Mouse (Mus musculus) natural killer cell, adult 2 months (primary cell): ENCODE data around the gene Farp1.
"Not testable (repeated sequence)": the region's sequence is repeated elsewhere in the genome, so short reads cannot be mapped to it uniquely, and the experiment has no call there.

Experiments
- DNase-seq, 2 experiments: peaks; one replicate each; pipeline ENCODE4 v3.0.0; 2022; ENCODE audit warnings: low spot score in 2 of 2

Gene Farp1

DNA sequence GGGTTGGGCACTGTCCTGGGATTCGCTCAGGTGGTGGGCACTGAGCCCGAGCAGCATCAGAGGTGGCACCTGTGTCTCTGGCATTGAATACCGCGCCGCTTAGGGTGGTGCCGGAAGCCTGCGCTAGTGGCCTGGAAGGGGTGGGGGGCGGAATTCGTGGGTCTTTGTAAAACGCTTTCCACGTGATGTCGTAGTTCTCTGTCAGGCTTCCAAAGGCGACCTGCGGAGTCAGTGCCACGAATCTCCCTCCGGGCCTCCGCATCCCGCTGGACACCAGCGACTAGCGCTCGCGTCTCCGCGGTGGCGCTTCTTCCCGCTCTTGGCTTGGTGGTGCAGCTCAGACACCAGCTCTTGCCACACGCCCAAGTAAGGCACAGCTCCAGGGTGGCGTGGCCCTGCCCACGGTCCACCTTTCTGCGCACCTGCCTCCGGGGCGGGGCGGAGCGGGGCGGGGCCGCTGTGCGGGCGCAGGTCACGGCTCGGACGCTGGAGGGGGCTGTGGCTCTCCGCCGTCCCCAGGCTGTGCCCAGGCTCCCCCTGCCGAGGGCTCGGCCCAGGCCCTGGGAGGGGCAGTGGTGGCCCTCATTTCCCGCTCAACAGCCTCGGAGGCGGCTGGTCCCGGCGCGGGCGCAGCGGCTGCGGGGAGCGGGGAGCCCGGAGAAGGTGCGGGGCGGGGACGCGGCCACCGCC, at the start of gene Farp1:
Gene Farp1, plus strand, starts transcription at position 228 of the 690 bp plus-strand sequence.
- peak; percentile 57 to 61 for DNase-seq

GRCm38 (mm10) chr14:120989126-120989525, 45.9 kb upstream of the Farp1 start:
- no peak for DNase-seq

- DNase-seq: no peak
Observed at GRCm38 (mm10) chr14:120997686-120998085, 37.3 kb upstream of the Farp1 start.

- no peak for DNase-seq
Observed at GRCm38 (mm10) chr14:121000561-121001340, 34.2 kb upstream of the Farp1 start.

- no peak for DNase-seq
Observed at GRCm38 (mm10) chr14:121005621-121006020, 29.4 kb upstream of the Farp1 start.

DNA sequence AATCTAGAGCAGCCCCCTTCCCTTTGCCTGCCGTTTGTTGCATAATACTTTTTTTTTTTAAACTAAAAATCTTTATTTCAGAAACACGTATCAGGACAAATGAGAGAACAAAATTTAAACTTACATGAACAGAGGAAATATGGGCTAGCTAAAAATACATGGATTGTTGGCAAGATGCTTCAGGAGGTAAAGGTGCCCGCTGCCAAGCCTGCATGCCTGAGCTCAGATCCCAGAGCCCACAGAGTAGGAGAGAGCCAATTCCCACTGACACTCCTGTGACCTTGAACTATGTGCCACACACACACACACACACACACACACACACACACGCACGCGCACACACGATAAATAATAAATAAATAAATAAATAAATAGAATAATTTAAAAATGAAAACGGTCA, 29.0 kb upstream of the Farp1 start:
- DNase-seq: no peak

DNA sequence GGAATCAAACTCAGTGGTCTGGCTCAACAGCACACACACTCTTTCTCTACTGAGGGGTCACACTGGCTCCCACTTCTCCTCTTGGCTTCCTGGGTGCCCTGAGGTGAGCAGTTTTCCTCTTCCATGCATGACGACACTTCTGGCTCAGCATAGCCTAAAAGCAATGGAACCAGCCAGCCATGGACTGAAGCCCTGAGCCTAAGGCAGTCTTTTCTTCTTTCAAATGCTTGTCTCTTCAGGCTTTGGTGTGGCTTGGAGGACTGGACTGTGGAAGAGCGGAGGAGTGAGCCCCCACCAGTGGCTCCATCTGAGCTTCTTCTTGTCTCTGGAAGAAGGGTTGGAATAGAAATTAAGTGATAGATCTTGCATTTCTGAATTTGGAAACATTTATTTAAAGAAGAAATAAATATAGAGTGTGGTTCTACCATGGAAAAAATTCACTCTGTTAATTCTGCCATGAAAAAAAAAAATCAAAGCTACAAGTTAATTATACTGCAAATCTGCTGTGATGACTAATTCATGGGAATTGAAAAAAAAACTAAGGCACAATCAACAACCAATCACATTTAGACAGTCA, 19.8 kb upstream of the Farp1 start:
- DNase-seq: no peak

GRCm38 (mm10) chr14:121022403-121022802, 12.6 kb upstream of the Farp1 start:
- no peak for DNase-seq

GRCm38 (mm10) chr14:121025381-121025780, 9.6 kb upstream of the Farp1 start:
- no peak for DNase-seq

- DNase-seq: no peak
Observed at GRCm38 (mm10) chr14:121031396-121031795, 3.6 kb upstream of the Farp1 start.

GRCm38 (mm10) chr14:121034525-121034924, 475 bp upstream of the Farp1 start:
- DNase-seq: no peak

GRCm38 (mm10) chr14:121035663-121036473, 868 bp downstream of the Farp1 start:
- DNase-seq: no peak

GRCm38 (mm10) chr14:121036612-121037221, 1.7 kb downstream of the Farp1 start:
- no peak for DNase-seq

- DNase-seq: peak; percentile 12 to 30
Observed at GRCm38 (mm10) chr14:121037276-121037675, 2.3 kb downstream of the Farp1 start.

DNA sequence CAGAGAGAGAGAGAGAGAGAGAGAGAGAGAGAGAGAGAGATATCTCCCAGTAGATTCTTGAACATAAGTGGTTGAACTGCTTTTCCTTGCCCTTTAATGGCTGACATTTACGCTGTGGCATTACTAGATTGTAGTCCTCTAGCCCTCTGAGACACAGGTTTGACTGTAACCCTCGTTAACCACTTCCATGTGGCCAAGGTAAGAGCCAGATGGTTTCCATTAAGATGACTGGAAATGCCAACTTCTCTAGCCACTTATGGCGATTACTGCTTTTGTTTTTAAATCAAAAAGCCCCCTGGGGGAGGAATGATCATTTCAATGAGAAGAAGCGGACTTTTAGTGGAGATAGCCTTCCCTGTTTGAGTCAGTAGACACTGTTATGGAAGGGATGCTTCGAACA, 3.7 kb downstream of the Farp1 start:
- no peak for DNase-seq

DNA sequence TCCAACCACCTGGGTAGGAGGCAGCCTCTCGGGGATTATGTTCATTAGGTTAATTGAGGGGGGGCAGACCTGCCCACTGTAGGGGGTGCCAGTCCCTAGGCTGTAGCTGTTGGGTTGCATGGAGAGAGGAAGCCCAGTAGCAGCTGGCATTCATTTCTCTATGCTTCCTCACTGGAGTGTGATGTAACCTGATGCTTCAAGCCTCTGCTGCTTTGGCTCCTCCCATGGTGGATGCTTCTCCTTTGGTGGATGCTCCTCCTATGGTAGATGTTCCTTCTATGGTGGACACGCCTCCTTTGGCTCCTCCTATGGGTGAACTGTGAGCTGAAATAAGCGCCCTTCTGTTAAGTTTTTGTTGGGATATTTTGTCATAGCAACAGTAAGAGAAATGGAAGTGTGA, 9.1 kb downstream of the Farp1 start:
- DNase-seq: no peak

GRCm38 (mm10) chr14:121046313-121046961, 11.4 kb downstream of the Farp1 start:
- DNase-seq: no peak

- DNase-seq: no peak
Observed at GRCm38 (mm10) chr14:121047780-121048179, 12.8 kb downstream of the Farp1 start.

DNA sequence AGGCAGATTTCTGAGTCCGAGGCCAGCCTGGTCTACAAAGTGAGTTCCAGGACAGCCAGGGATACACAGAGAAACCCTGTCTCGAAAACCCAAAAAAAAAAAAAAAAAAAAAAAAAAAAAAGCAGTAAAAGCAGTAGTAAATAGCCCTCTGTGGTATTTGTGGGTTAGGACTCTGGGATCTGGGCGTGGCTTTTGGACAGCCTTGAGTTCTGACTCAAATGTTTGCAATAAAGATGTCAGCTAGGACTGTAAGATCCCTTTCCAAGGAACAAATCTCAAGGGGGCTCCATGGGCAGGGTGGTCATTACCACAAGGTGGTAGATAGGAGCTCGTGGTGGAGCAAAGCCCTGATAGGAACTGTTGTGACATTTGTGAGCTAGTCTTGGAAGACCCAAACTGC, 16.0 kb downstream of the Farp1 start:
- not testable (repeated sequence) for DNase-seq

DNA sequence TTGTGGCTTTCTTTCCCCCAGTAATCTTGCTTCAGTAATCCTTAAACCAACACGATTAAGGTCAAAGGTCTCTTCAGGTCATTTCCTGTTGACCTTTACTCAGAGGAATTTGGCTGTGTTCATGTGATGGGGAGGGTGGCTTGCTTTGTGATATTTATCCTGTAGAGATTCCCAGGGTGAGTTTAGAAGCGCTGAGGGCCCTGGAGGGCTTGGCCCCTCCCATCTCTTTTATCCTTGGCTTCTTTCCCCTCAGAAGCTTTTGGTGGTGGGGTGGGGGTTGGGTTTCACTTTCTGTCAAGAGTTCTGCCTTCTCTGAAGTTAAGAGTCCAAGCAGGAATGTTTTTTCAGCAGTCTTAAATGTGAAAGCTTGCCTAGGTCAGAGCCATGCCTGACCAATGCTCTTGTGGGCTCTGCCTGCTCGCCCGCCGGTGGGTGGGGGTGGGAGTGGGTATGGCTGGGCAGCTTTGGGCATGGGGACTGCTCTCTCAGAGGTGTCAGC, 18.1 kb downstream of the Farp1 start:
- no peak for DNase-seq

GRCm38 (mm10) chr14:121054062-121054461, 19.1 kb downstream of the Farp1 start:
- DNase-seq: no peak
